Mouse (Mus musculus): ENCODE measurements around the gene Gm21776. TPM values are rescaled to one million over a fixed set of nuclear protein-coding genes. Genes with fewer than 3 reads are reported as not detected.

The Gm21776 gene
- total RNA-seq (2023), result not detected

DNA sequence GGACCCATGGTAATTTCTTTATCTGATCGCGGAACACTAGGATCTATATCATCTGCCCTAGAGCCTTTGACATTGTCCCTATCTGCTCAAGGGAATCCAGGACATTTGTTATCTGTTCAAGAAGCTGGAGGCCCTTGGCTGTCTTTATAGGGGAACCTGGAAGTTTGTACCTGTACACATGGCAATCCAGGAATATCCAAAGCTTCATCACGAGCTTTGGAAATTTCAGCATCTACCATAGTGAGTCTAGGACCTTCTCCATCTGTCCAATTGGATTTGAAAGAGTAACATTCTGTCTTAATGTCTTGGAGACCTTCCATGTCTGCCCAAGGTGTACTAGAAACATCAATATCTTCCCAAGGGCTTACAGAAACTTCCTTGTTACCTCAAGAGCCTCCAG lies at the start of gene Gm21776:
Gene Gm21776, plus strand, starts transcription at position 301 of the 400 bp plus-strand sequence.

